Mouse (Mus musculus): ENCODE data around the gene Ctsl.

Ctsl gene

DNA sequence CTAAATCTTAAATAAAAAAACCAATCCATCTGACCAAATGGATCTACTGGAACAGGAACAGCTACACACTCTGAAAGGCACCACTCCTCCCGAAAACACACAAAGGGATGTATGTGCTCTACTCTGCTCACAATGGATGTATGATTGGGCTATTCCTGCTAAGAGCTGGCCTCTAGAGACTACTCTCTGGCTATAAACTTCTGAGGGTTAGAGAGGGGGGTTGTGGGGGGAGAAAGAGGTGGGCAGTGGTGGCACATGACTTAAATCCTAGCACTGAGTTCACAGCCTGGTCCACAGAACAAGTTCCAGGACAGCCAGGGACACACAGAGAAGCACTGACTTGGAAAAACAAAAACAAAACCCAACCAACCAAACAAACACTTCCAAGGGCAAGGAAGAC, 2.1 kb downstream of the Ctsl start:
- Histone ChIP-seq H3K4me1 (replicated peaks; ENCODE audit: low read depth, low read length) (peaks cover 19% of the 10 kb centered on the region), H3K27me3 (ENCODE audit: insufficient read depth, low read length) (peaks cover 3% of the 10 kb centered on the region; the same call in 1 of the 2 replicates), H3K9me3 (ENCODE audit: low read length) (no peaks in the 10 kb centered on the region), H3K4me3 (replicated peaks; ENCODE audit: low read length) (no peak overlapping the region), H3K36me3 (ENCODE audit: insufficient read depth, low read length) (peaks cover 52% of the 10 kb centered on the region)
- TF ChIP-seq CTCF (conservative IDR thresholded peaks at IDR 0.05; ENCODE audit: low read length) (no peak), POU5F1 (IDR thresholded peaks at IDR 0.05; ENCODE audit: borderline replicate concordance, low read length) (no peak), NANOG (IDR thresholded peaks at IDR 0.05; ENCODE audit: borderline replicate concordance, low read length) (no peak)

DNA sequence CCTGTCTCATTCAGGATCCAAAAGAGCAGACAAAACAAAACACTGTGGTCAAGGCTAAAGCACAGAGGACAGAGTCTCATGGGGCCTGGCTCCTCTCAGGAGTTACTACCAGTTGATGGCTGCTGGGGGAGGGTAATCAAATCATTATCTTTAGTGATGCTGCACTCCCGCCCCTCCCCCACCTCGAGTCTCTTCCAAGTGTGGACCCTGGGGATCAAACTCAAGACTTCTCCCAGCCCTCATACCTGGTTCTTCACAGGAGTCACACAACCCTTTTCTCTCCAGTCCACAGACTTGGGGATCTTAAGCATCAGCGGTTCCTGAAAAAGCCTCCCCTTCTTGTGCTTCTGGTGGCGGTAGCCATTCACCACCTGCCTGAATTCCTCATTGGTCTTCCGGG, 3.1 kb downstream of the Ctsl start:
- Histone ChIP-seq H3K27me3 (ENCODE audit: insufficient read depth, low read length) (peaks cover 3% of the 10 kb centered on the region; the same call in 1 of the 2 replicates), H3K4me3 (replicated peaks; ENCODE audit: low read length) (no peak overlapping the region), H3K4me1 (replicated peaks; ENCODE audit: low read depth, low read length) (peaks cover 19% of the 10 kb centered on the region), H3K9me3 (ENCODE audit: low read length) (no peaks in the 10 kb centered on the region), H3K36me3 (ENCODE audit: insufficient read depth, low read length) (peaks cover 60% of the 10 kb centered on the region)
- no peak for TF ChIP-seq CTCF (conservative IDR thresholded peaks at IDR 0.05; ENCODE audit: low read length)
- TF ChIP-seq NANOG (IDR thresholded peaks at IDR 0.05; ENCODE audit: borderline replicate concordance, low read length) = no peak
- TF ChIP-seq POU5F1 (IDR thresholded peaks at IDR 0.05; ENCODE audit: borderline replicate concordance, low read length) = no peak

DNA sequence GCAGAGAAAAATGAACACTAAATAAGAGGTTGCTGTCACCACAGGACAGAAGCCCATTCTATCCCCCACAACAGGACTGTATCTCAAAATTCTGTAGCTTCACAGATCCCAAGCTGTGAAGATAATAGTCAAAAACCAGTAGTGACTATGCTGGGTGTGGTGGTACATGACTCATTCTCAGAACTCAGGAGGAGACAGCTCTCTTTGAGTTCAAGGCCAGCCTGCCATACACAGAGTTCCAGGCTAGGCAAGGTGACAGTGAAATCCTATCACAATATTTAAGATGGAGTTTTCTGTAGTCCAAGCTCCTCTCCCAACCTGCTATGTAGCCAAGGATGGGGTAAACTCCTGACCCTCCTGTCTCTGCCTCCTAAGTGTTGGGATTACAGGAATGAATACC, 5.4 kb downstream of the Ctsl start:
- TF ChIP-seq POU5F1 (IDR thresholded peaks at IDR 0.05; ENCODE audit: borderline replicate concordance, low read length) (no peak), NANOG (IDR thresholded peaks at IDR 0.05; ENCODE audit: borderline replicate concordance, low read length) (no peak), CTCF (conservative IDR thresholded peaks at IDR 0.05; ENCODE audit: low read length) (no peak)
- H3K4me1 ChIP-seq (replicated peaks; ENCODE audit: low read depth, low read length) = peaks cover 24% of the 10 kb centered on the region
- H3K9me3 ChIP-seq (ENCODE audit: low read length) = no peaks in the 10 kb centered on the region
- H3K27me3 ChIP-seq (ENCODE audit: insufficient read depth, low read length) = peaks cover 3% of the 10 kb centered on the region; the same call in 1 of the 2 replicates
- H3K4me3 ChIP-seq (replicated peaks; ENCODE audit: low read length) = no peak overlapping the region
- H3K36me3 ChIP-seq (ENCODE audit: insufficient read depth, low read length) = peaks cover 65% of the 10 kb centered on the region

DNA sequence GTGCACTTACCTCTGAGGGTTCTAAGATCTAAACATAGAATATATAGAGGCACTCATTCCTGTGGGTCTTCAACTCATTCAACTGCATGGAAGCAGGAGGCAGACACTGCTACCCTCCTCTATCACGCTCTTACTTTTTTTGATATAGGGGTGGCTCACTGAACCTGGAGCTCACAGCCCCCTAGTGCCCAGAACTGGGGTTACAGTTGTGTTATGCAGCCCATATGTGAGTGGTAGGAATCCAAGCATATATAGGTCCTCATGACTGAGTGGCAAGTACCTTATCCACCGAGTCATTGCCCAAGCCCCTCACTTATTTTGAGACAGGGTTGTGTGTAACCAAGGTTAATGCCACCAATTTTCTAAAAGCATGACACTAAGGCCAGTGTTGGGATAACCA, 6.4 kb downstream of the Ctsl start:
- Histone ChIP-seq H3K4me1 (replicated peaks; ENCODE audit: low read depth, low read length) (peaks cover 22% of the 10 kb centered on the region), H3K36me3 (ENCODE audit: insufficient read depth, low read length) (peaks cover 65% of the 10 kb centered on the region), H3K27me3 (ENCODE audit: insufficient read depth, low read length) (peaks cover 3% of the 10 kb centered on the region; the same call in 1 of the 2 replicates), H3K4me3 (replicated peaks; ENCODE audit: low read length) (no peak overlapping the region), H3K9me3 (ENCODE audit: low read length) (no peaks in the 10 kb centered on the region)
- TF ChIP-seq NANOG (IDR thresholded peaks at IDR 0.05; ENCODE audit: borderline replicate concordance, low read length) (no peak), CTCF (conservative IDR thresholded peaks at IDR 0.05; ENCODE audit: low read length) (peak; percentile 24)

DNA sequence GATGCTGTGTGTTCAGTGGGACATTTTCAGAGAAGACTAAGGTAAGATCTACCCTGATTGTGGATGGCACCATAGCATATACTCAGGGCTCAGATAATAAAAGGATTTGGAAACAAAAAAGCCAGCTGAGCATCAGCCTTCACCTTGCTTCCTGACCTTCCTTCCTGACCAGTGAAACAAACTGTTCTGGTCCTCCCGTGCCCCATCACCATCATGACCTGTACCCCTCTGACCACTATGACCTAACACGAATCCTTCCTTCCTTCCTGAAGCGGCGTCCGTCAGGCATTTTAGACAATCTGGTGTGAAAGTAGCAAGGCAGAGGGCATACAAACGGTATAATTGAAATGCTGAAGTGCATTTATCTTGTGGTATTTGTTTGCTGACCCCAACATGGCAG, 8.6 kb downstream of the Ctsl start:
- Histone ChIP-seq H3K4me3 (replicated peaks; ENCODE audit: low read length) (no peak overlapping the region), H3K4me1 (replicated peaks; ENCODE audit: low read depth, low read length) (peaks cover 21% of the 10 kb centered on the region), H3K27me3 (ENCODE audit: insufficient read depth, low read length) (no peaks in the 10 kb centered on the region), H3K36me3 (ENCODE audit: insufficient read depth, low read length) (peaks cover 48% of the 10 kb centered on the region), H3K9me3 (ENCODE audit: low read length) (no peaks in the 10 kb centered on the region)
- TF ChIP-seq POU5F1 (IDR thresholded peaks at IDR 0.05; ENCODE audit: borderline replicate concordance, low read length) (no peak), NANOG (IDR thresholded peaks at IDR 0.05; ENCODE audit: borderline replicate concordance, low read length) (no peak), CTCF (conservative IDR thresholded peaks at IDR 0.05; ENCODE audit: low read length) (no peak)

DNA sequence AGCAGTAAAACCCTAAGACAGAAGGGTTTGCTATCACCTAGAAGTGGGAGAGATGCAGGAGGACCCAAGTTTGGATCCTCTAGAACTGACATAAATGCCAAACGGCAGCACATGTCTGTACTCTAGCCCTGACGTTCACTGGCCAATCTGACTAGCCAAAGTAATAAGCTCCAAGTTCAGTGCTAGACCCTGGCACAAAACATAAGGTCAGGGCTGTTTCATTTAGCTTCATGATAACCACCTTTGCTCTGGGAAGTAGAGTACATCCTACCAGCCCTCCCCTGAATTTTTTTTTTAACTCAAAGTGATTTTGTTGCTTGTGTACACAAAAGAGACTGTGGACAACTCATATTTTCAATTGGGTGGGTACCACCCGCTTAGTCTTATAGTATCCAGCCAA, 9.7 kb downstream of the Ctsl start:
- TF ChIP-seq CTCF (conservative IDR thresholded peaks at IDR 0.05; ENCODE audit: low read length) (no peak), NANOG (IDR thresholded peaks at IDR 0.05; ENCODE audit: borderline replicate concordance, low read length) (no peak), POU5F1 (IDR thresholded peaks at IDR 0.05; ENCODE audit: borderline replicate concordance, low read length) (no peak)

DNA sequence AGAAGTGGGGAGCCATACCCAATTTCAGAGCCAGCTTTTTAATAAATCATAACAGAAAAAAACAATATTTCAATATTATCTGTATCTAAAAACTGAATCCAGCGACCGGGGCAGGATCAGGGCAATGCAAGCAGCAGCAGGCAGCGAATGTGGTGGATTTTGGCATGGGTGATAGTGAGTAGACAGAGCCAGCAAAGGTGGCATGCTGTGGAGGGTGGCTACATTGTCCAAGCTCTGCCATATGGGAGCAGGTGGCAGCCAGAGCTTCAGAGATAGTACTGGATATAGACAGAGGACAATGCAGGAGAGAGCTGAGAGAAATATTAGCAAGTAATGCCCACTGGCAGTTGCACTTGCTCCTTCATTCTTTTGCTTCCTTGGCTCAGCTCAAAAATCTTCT, 11.0 kb downstream of the Ctsl start:
- no peak for TF ChIP-seq POU5F1 (IDR thresholded peaks at IDR 0.05; ENCODE audit: borderline replicate concordance, low read length)
- no peak for TF ChIP-seq CTCF (conservative IDR thresholded peaks at IDR 0.05; ENCODE audit: low read length)
- TF ChIP-seq NANOG (IDR thresholded peaks at IDR 0.05; ENCODE audit: borderline replicate concordance, low read length) = no peak
- Histone ChIP-seq H3K27me3 (ENCODE audit: insufficient read depth, low read length) (no peaks in the 10 kb centered on the region), H3K9me3 (ENCODE audit: low read length) (no peaks in the 10 kb centered on the region), H3K36me3 (ENCODE audit: insufficient read depth, low read length) (peaks cover 25% of the 10 kb centered on the region), H3K4me1 (replicated peaks; ENCODE audit: low read depth, low read length) (peaks cover 13% of the 10 kb centered on the region; the same call in 1 of the 2 replicates), H3K4me3 (replicated peaks; ENCODE audit: low read length) (no peak overlapping the region)

More for the DNA sequence above, 9.7 kb downstream of the Ctsl start:
- H3K36me3 ChIP-seq (ENCODE audit: insufficient read depth, low read length) = peaks cover 38% of the 10 kb centered on the region
- peaks cover 11% of the 10 kb centered on the region for H3K4me1 ChIP-seq (replicated peaks; ENCODE audit: low read depth, low read length)
- no peak overlapping the region for H3K4me3 ChIP-seq (replicated peaks; ENCODE audit: low read length)
- no peaks in the 10 kb centered on the region for H3K9me3 ChIP-seq (ENCODE audit: low read length)
- H3K27me3 ChIP-seq (ENCODE audit: insufficient read depth, low read length) = no peaks in the 10 kb centered on the region

DNA sequence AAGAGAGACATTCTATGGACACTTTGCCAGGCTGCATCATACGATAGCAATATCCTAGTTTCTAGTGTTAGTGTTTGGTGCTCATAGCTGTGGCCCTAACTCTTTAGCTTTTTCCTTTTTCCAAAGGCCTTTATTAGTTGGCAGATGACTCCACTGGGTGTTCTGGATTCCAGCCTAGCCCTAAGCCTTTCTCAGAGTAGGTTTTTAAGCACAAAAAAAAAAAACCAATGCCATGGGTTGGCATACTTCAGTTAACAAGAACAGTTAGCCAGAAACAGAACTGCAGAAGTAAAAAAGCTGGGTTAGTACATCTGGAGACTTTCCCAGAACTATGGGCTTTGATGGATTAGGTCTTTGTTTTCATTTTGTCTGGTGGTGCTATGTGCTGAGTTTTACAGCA, 12.2 kb downstream of the Ctsl start:
- Histone ChIP-seq H3K4me3 (replicated peaks; ENCODE audit: low read length) (no peak overlapping the region), H3K27me3 (ENCODE audit: insufficient read depth, low read length) (no peaks in the 10 kb centered on the region), H3K9me3 (ENCODE audit: low read length) (no peaks in the 10 kb centered on the region), H3K4me1 (replicated peaks; ENCODE audit: low read depth, low read length) (peaks cover 13% of the 10 kb centered on the region; the same call in 1 of the 2 replicates), H3K36me3 (ENCODE audit: insufficient read depth, low read length) (peaks cover 12% of the 10 kb centered on the region)
- TF ChIP-seq POU5F1 (IDR thresholded peaks at IDR 0.05; ENCODE audit: borderline replicate concordance, low read length) (no peak), CTCF (conservative IDR thresholded peaks at IDR 0.05; ENCODE audit: low read length) (no peak), NANOG (IDR thresholded peaks at IDR 0.05; ENCODE audit: borderline replicate concordance, low read length) (no peak)

DNA sequence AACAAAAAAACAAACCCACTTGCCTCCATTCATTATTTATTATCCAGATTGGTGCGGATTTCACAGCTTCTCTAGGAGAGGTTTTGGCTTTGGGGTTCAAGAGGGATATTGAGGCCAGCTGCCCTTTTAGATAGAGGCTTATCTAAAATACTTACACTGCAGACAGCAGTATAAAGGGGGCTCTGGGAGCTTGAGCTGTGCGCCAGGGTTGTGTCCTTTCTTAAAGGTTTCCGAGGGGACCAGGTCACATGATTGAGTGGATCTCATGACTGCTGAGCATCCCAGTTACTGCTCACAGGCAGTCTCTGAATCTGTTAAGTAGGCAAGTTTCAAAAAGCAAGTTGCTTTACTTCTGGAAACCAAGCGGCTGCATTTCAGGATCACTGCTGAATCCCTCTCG, 13.3 kb downstream of the Ctsl start:
- Histone ChIP-seq H3K36me3 (ENCODE audit: insufficient read depth, low read length) (peaks cover 4% of the 10 kb centered on the region), H3K27me3 (ENCODE audit: insufficient read depth, low read length) (no peaks in the 10 kb centered on the region), H3K9me3 (ENCODE audit: low read length) (no peaks in the 10 kb centered on the region), H3K4me3 (replicated peaks; ENCODE audit: low read length) (no peak overlapping the region), H3K4me1 (replicated peaks; ENCODE audit: low read depth, low read length) (peaks cover 13% of the 10 kb centered on the region; the same call in 1 of the 2 replicates)
- TF ChIP-seq CTCF (conservative IDR thresholded peaks at IDR 0.05; ENCODE audit: low read length) (no peak), NANOG (IDR thresholded peaks at IDR 0.05; ENCODE audit: borderline replicate concordance, low read length) (no peak), POU5F1 (IDR thresholded peaks at IDR 0.05; ENCODE audit: borderline replicate concordance, low read length) (no peak)

Measured in E14TG2a.4 (cell line).